Mouse (Mus musculus) heart, embryonic 15.5 days (tissue): ENCODE measurements at regions not wholly inside any gene's neighbourhood (a gene's known extent, or its start where the extent isn't known, plus 50 kb on each side); places are given as distances from the start of the nearest gene placed in this dataset.

Source experiments
- ATAC-seq: fragments of 200-750 bp; cut with Nextera tagmentation; replicated peaks from 2 replicates; pipeline ENCODE4 v1.8.0; 2017; ENCODE audit warnings: low read depth, moderate TSS enrichment; ENCODE audit not compliant: insufficient number of reproducible peaks, insufficient read depth, low FRiP score
- H3K27ac ChIP-seq: fragments of 300-500 bp; sonication (generic); 2 replicates; pipeline ENCODE4 v1.5.1; 2015; ENCODE audit warnings: mild to moderate bottlenecking, inconsistent platforms
- H3K27me3 ChIP-seq: fragments of 300-500 bp; sonication (generic); 2 replicates; pipeline ENCODE4 v1.6.1; 2015; ENCODE audit warnings: inconsistent platforms
- H3K36me3 ChIP-seq: fragments of 300-500 bp; sonication (generic); 2 replicates; pipeline ENCODE4 v1.6.1; 2015; ENCODE audit warnings: mild to moderate bottlenecking, inconsistent platforms
- H3K4me1 ChIP-seq: fragments of 300-500 bp; sonication (generic); replicated peaks from 2 replicates; pipeline ENCODE4 v1.6.1; 2015; ENCODE audit warnings: inconsistent platforms
- H3K4me2 ChIP-seq: fragments of 300-500 bp; sonication (generic); 2 replicates; pipeline ENCODE4 v1.6.1; 2015; ENCODE audit warnings: inconsistent platforms, mild to moderate bottlenecking, moderate library complexity
- H3K4me3 ChIP-seq: fragments of 300-500 bp; sonication (generic); 2 replicates; pipeline ENCODE4 v1.5.1; 2015; ENCODE audit warnings: mild to moderate bottlenecking, inconsistent platforms
- H3K9ac ChIP-seq: fragments of 300-500 bp; sonication (generic); 2 replicates; pipeline ENCODE4 v1.6.1; 2015; ENCODE audit warnings: mild to moderate bottlenecking, inconsistent platforms
- H3K9me3 ChIP-seq: fragments of 300-500 bp; sonication (generic); replicated peaks from 2 replicates; pipeline ENCODE4 v1.6.1; 2016; ENCODE audit warnings: inconsistent platforms
- WGBS: fragments of 180-500 bp; shearing (Covaris S2); methylation state at CpG from one replicate; pipeline ENCODE4 v1.1.7; 2015; ENCODE audit warnings: mixed read lengths; 5-methylcytosine and 5-hydroxymethylcytosine counted together

- Histone ChIP-seq H3K36me3 (no peaks in the 10 kb centered on the region), H3K4me2 (no peak overlapping the region), H3K27me3 (no peaks in the 10 kb centered on the region), H3K4me1 (no peaks in the 10 kb centered on the region), H3K9ac (no peak overlapping the region), H3K9me3 (no peaks in the 10 kb centered on the region), H3K27ac (no peak overlapping the region), H3K4me3 (no peak overlapping the region)
- ATAC-seq: no peak
- WGBS: 42% methylated on average over 5 of the region's 5 CpGs
Observed at GRCm38 (mm10) chr1:130524744-130525143, 62.2 kb upstream of the Cd55 start.

- 58% methylated on average over 5 of the region's 5 CpGs for WGBS
- H3K27ac ChIP-seq: no peak overlapping the region
- no peaks in the 10 kb centered on the region for H3K9me3 ChIP-seq
- H3K4me1 ChIP-seq: peaks cover 2% of the 10 kb centered on the region; the same call in 1 of the 2 replicates
- no peak overlapping the region for H3K9ac ChIP-seq
- H3K4me3 ChIP-seq: no peak overlapping the region
- H3K4me2 ChIP-seq: no peak overlapping the region
- no peak for ATAC-seq
- no peaks in the 10 kb centered on the region for H3K27me3 ChIP-seq
- H3K36me3 ChIP-seq: no peaks in the 10 kb centered on the region
Observed at GRCm38 (mm10) chr1:130517868-130518267, 55.3 kb upstream of the Cd55 start.

- H3K27ac ChIP-seq: no peak overlapping the region
- WGBS: 64% methylated on average over 6 of the region's 6 CpGs
- H3K4me2 ChIP-seq: no peak overlapping the region
- H3K4me1 ChIP-seq: peaks cover 2% of the 10 kb centered on the region; the same call in 1 of the 2 replicates
- H3K9ac ChIP-seq: no peak overlapping the region
- no peak for ATAC-seq
- H3K36me3 ChIP-seq: no peaks in the 10 kb centered on the region
- H3K9me3 ChIP-seq: no peaks in the 10 kb centered on the region
- H3K27me3 ChIP-seq: no peaks in the 10 kb centered on the region
- no peak overlapping the region for H3K4me3 ChIP-seq
Observed at GRCm38 (mm10) chr1:130516641-130517040, 54.1 kb upstream of the Cd55 start.

DNA sequence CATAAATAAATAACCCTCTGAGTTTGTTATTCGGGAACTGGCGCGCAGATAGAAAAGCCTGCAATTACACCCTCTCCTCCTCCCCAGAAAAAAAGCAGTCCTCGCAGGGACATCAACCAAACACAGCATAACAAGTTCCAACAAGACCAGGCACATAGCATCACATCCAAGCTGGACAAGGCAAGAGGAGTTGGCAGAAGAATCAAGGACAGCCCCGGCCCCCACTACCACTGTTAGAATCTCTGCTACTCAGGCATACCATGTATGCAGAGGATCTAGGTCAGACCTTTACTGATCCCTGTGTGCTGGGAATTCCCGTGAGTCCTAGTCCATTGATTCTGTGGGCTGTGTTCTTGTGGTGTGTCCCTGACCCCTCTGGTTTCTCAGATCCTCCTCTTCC is 52.8 kb upstream of the Cd55 start:
- no peak for ATAC-seq

DNA sequence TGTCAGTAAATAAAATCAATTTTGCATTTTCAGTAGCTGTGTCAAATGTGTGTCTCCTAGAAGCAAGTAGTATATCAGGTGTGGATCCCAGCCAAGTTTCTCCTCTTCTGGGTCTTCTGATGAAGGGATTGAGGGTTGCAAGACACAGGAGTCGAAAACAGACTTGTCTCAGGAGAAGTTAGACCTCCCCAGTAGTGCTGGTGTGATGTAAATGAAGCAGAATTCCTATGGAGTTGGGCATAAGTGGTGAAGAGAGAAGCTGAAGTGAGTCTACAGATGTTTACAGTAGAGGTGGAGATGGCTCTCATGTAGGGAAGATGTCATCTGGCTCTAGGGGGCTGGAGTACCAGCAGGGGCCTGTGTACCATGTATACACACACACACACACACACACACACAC is 50.9 kb upstream of the Cd55 start:
- H3K9ac ChIP-seq: no peak overlapping the region
- no peaks in the 10 kb centered on the region for H3K36me3 ChIP-seq
- no peaks in the 10 kb centered on the region for H3K27me3 ChIP-seq
- ATAC-seq: no peak
- peak overlapping the region; percentile 60; the same call in 1 of the 2 replicates for H3K27ac ChIP-seq
- H3K4me3 ChIP-seq: no peak overlapping the region
- peaks cover 7% of the 10 kb centered on the region; the same call in 1 of the 2 replicates for H3K4me1 ChIP-seq
- 49% methylated on average over 1 of the region's 1 CpGs for WGBS
- H3K4me2 ChIP-seq: no peak overlapping the region
- no peaks in the 10 kb centered on the region for H3K9me3 ChIP-seq

More for the DNA sequence above, 52.8 kb upstream of the Cd55 start:
- H3K9me3 ChIP-seq: no peaks in the 10 kb centered on the region
- no peak overlapping the region for H3K9ac ChIP-seq
- WGBS: 81% methylated on average over 6 of the region's 6 CpGs
- H3K27ac ChIP-seq: no peak overlapping the region
- no peaks in the 10 kb centered on the region for H3K27me3 ChIP-seq
- H3K4me3 ChIP-seq: no peak overlapping the region
- peaks cover 2% of the 10 kb centered on the region; the same call in 1 of the 2 replicates for H3K4me1 ChIP-seq
- no peaks in the 10 kb centered on the region for H3K36me3 ChIP-seq
- no peak overlapping the region for H3K4me2 ChIP-seq

- no peak overlapping the region for H3K9ac ChIP-seq
Observed at GRCm38 (mm10) chr1:130512798-130513405, 50.4 kb upstream of the Cd55 start.

More at GRCm38 (mm10) chr1:130512798-130513405, 50.4 kb upstream of the Cd55 start:
- 71% methylated on average over 4 of the region's 4 CpGs for WGBS
- H3K27me3 ChIP-seq: no peaks in the 10 kb centered on the region
- peak overlapping the region; percentile 60 for H3K27ac ChIP-seq
- ATAC-seq: no peak
- no peaks in the 10 kb centered on the region for H3K9me3 ChIP-seq
- H3K4me1 ChIP-seq: peaks cover 7% of the 10 kb centered on the region; the same call in 1 of the 2 replicates
- no peaks in the 10 kb centered on the region for H3K36me3 ChIP-seq
- no peak overlapping the region for H3K4me3 ChIP-seq
- H3K4me2 ChIP-seq: no peak overlapping the region
